Mouse (Mus musculus) layer of hippocampus, postnatal 36 days (tissue): ENCODE results near the gene Plin3. TPM values are rescaled to one million over a fixed set of nuclear protein-coding genes. Genes with fewer than 3 reads are reported as not detected.
A peak's percentile ranks its signal among the peaks of the same experiment; 100 is the strongest.

Experiments used
- DNase-seq, 2 experiments: peaks; one replicate each; pipeline ENCODE4 v3.0.0; 2022
- total RNA-seq, 2 experiments: library from RNA; stranded (reverse); gene quantifications; 2 replicates each; pipeline ENCODE4 v1.2.3; 2021

The Plin3 gene
- total RNA-seq, 2 experiments from 2014 or later, result 10.9 to 15.0 TPM

- DNase-seq, result no peak
These were observed 7.5 kb upstream of the Plin3 start, which contains the start of gene Arrdc5 for GRCm38 (mm10) chr17:56300186-56300585. Arrdc5 (minus strand) TSS chr17:56300286.

DNA sequence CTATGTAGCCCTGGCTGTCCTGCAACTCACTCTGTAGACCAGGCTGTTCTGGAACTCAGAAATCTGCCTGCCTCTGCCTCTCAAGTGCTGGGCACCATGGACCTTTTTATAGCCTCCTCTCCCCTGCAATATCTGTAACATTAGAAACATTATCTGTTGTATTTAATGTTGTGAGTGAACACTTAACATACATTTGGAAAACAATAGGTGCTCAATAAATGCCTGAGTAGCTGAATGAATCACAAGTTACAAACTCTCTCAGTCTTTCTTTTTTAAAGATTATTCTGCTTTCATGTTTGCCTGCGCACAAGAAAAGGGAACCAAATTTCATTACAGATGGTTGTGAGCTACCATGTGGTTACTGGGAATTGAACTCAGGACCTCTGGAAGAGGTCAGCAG, 5.6 kb upstream of the Plin3 start:
- DNase-seq, result no peak

- DNase-seq, result no peak
These were observed 3.5 kb upstream of the Plin3 start for GRCm38 (mm10) chr17:56296201-56296600.

DNA sequence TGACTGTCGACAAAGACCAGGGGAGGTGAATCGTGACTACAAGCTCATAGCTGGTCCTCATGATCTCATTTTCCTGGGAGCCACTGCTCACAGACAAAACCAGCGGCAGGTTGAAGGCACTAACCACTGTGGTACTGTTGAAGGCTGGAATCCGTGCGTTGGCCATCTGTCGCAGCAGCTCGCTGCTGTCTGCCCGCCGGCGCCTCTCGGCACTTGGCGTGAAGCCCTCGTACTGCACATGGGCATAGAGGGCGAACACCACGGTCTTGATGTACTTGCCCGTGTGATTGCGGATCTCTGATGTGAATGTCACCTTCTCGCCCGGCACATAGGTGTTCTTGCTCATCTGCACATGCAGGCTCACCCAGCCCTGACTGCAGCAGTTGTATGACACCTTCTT, 1.6 kb upstream of the Plin3 start:
- no peak for DNase-seq

- no peak for DNase-seq
These were observed 618 bp upstream of the Plin3 start for GRCm38 (mm10) chr17:56293291-56293690.

DNA sequence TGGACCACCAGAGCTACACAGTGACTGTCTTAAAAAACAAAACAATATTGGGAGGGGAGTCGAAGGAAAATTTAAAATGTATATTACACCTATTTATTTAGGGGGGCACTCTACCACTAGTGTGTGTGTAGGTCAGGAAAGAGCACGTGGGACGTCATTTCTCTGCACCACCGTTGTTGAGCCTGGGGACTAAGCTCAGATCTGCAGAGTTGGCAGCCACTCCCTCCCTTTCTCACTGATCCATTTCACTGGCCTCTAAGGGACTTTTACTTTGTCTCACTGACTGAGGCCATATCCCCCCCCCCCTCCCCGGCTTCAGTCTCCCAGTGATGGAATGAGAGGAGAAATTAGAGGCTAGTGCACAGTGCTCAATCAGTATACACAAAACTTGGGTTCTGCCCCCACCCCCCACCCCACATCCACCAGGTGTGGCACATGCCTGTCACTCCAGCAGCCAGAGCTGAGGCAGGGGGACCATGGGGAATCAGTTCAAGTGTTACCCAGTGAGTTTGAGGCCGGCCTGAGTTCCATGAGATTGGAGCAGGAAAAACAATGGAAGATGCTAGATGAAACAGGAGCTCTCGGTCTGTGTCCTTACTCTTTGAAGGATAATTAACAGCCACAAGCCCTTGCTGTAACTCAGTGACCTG, 722 bp downstream of the Plin3 start:
- DNase-seq, result no peak

GRCm38 (mm10) chr17:56291171-56291511, 1.5 kb downstream of the Plin3 start:
- DNase-seq, result peak; percentile 68 to 71

GRCm38 (mm10) chr17:56290388-56291170, 2.1 kb downstream of the Plin3 start:
- peak; percentile 70 to 71 for DNase-seq

- DNase-seq, result no peak
These were observed 3.0 kb downstream of the Plin3 start for GRCm38 (mm10) chr17:56289371-56290331.

- DNase-seq, result no peak
These were observed 3.8 kb downstream of the Plin3 start for GRCm38 (mm10) chr17:56288866-56289265.

DNA sequence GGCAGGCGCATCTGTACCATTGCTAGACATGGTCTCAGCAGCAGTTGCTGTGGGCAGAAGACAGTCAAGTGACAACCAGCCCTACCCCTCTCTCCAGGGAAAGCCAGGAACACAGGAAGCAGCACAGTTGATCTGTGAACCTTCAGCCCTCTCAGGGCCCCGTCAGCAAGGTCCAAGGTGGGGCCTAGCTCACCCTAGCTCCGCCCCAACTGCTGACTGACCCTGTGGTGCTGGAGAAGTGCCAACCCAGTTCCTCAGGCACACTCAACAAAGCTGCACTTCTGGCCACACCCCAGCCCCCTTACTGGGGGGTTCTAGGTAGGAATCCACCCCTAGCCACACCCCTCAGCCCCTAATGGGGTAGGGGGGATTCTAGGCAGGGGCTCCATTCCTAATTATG, 4.8 kb downstream of the Plin3 start:
- DNase-seq, result no peak

GRCm38 (mm10) chr17:56285995-56286394, 6.7 kb downstream of the Plin3 start:
- no peak for DNase-seq

- no peak for DNase-seq
These were observed 9.4 kb downstream of the Plin3 start for GRCm38 (mm10) chr17:56283316-56283715.

DNA sequence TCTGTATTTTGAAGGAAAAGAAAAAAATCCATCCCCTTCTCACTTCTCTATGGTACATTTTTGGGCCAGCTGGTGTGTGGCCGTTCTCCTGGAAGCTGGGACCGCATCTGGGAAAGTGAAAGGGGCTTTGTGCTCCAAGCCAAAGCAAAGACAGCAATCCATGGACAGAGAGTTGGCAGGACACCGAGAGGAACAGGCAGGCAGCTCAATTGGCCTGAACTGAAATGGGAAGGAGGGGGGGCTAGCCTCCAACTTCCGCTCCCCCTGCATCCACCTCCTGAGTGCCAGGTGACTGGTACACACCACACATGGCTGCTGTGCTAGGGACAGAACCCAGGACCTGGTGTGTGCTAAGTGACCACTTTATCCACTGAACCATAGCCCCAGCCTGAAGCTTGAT, 9.9 kb downstream of the Plin3 start:
- DNase-seq, result peak; percentile 58 to 63

DNA sequence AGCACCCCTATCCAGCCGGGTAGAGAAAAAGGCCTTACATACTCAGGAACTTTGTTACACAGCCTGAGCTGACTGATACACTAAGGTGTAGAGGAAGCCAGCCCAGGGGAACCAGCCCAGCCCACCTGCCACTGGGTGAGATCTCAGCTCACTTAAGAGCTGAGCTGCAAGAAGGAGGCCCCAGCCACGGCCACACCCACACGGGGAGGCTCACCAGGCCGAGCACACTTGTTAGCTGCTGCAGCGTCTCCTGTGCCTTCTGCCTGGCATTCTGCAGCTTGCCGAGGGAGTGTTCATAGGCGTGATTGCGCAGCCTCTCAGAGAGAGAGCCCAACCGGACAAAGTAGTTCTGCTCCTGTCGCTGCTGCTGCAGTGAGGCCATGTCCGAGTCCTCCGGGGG, 11.5 kb downstream of the Plin3 start:
- no peak for DNase-seq

GRCm38 (mm10) chr17:56279481-56280155, 13.1 kb downstream of the Plin3 start:
- no peak for DNase-seq

GRCm38 (mm10) chr17:56278340-56278739, 14.3 kb downstream of the Plin3 start:
- no peak for DNase-seq

GRCm38 (mm10) chr17:56277567-56277893, 15.1 kb downstream of the Plin3 start:
- DNase-seq, result no peak

DNA sequence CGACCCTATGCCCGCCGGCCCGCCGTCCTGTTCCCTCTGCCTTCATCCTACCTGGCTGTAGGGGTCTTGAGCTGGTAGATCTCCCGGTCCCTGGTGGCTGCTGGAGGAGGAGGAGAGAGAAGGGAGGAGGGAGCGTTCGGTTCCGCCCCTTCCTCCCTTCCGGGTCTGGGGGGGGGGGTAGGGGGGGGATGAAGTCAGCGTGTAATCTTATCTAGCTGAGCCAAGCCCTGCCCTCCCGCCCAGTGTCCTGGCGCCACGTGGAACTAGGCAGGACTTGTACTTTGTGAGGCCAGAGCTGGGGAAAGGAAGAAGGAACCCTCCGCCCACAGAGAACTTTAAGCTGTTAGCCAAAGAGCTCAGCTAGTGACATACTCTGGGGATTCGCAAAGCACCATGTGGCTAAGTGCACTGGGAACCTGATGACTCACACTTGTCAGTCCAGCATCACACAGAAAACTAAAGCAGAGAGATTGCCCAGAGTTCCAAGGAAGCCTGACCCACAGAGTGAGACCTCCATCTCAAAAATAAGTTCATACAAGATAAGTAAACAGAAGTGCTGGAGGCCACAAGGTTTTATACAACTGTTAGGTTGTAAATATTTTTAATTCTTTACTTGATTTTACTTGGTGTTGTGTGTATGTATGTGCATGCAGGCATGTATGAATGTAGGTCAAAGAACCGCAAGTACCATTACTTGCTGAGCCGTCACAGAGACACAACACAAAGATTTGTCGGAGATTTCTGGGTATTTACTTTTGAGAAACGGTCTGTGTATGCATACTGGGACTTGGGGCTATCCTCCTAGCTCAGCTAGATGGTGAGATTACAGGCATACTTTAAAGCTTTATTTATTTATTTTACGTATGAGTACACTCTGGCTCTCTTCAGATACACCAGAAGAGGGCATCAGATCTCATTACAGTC, 15.8 kb downstream of the Plin3 start, which contains the start of gene Ticam1:
Ticam1 (minus strand) TSS at position 144 of the 924 bp plus-strand sequence.
- peak; percentile 74 to 75 for DNase-seq

- no peak for DNase-seq
These were observed 16.7 kb downstream of the Plin3 start for GRCm38 (mm10) chr17:56275842-56276480.

DNA sequence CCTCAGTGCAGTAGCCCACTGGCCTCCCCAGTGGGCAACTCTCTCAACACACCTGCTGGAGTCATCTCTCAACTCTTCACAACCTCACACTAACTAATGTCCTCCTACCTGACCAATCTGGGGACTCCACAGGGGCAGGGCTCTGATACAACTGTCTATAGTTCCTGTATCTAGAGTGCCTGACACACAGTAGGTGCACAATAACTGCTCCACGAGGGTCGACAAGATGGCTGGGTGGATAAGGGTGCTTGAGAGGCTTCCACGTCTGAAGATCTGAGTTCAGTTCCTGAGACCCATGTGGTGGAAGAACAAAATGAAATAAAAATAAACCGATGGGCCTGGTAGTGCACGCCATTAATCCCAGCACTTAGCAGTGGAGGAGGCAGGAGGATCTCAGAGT, 18.7 kb downstream of the Plin3 start:
- no peak for DNase-seq
